Mouse (Mus musculus) stomach, embryonic 14.5 days (tissue): Measurements from ENCODE around the gene Tmem26. TPM values are rescaled to one million over a fixed set of nuclear protein-coding genes. Genes with fewer than 3 reads are reported as not detected.

Source experiments
- ATAC-seq: fragments of 200-750 bp; cut with Nextera tagmentation; 2 replicates; pipeline ENCODE4 v1.8.0; 2017; ENCODE audit warnings: low read depth, moderate TSS enrichment; ENCODE audit not compliant: insufficient number of reproducible peaks, insufficient read depth, low FRiP score
- H3K27ac ChIP-seq: fragments of 300-500 bp; sonication (generic); 2 replicates; pipeline ENCODE4 v1.5.1; 2014; ENCODE audit warnings: mild to moderate bottlenecking, low read length, moderate library complexity, mixed read lengths
- H3K27me3 ChIP-seq: fragments of 300-500 bp; sonication (generic); 2 replicates; pipeline ENCODE4 v1.6.1; 2014; ENCODE audit warnings: low read length, control low read depth, mixed read lengths; ENCODE audit not compliant: control insufficient read depth, insufficient read depth
- H3K36me3 ChIP-seq: fragments of 300-500 bp; sonication (generic); 2 replicates; pipeline ENCODE4 v1.6.1; 2014; ENCODE audit warnings: mild to moderate bottlenecking, control low read depth, low read length, moderate library complexity, mixed read lengths; ENCODE audit not compliant: control insufficient read depth, insufficient read depth
- H3K4me1 ChIP-seq: fragments of 300-500 bp; sonication (generic); 2 replicates; pipeline ENCODE4 v1.6.1; 2014; ENCODE audit warnings: low read length, control low read depth, mixed read lengths; ENCODE audit not compliant: control insufficient read depth, insufficient read depth
- H3K4me2 ChIP-seq: fragments of 300-500 bp; sonication (generic); replicated peaks from 2 replicates; pipeline ENCODE4 v1.6.1; 2014; ENCODE audit warnings: low read depth, low read length, control low read depth
- H3K4me3 ChIP-seq: fragments of 300-500 bp; sonication (generic); 2 replicates; pipeline ENCODE4 v1.5.1; 2014; ENCODE audit warnings: low read depth, low read length, control low read depth
- H3K9ac ChIP-seq: fragments of 300-500 bp; sonication (generic); replicated peaks from 2 replicates; pipeline ENCODE4 v1.6.1; 2014; ENCODE audit warnings: low read depth, mild to moderate bottlenecking, control low read depth, low read length, moderate library complexity, mixed read lengths
- H3K9me3 ChIP-seq: fragments of 300-500 bp; sonication (generic); 2 replicates; pipeline ENCODE4 v1.6.1; 2016; ENCODE audit warnings: low read depth, low read length, control low read depth; ENCODE audit not compliant: control insufficient read depth
- WGBS: fragments of 180-500 bp; shearing (Covaris S2); extraction: QIAGEN DNeasy Blood & Tissue Kit; methylation state at CpG from one replicate; pipeline ENCODE4 v1.1.7; 2014; 5-methylcytosine and 5-hydroxymethylcytosine counted together
- polyA plus RNA-seq: library from polyadenylated mRNA; unstranded; fragments of >200 nt; fragmentation: Nextera tagmentation; extraction: Ambion mirVana; gene quantifications from 2 replicates; pipeline ENCODE4 v1.2.1, GENCODE M21; 2014

The Tmem26 gene
- 19.1 and 21.5 TPM in 2 replicates for polyA plus RNA-seq

DNA sequence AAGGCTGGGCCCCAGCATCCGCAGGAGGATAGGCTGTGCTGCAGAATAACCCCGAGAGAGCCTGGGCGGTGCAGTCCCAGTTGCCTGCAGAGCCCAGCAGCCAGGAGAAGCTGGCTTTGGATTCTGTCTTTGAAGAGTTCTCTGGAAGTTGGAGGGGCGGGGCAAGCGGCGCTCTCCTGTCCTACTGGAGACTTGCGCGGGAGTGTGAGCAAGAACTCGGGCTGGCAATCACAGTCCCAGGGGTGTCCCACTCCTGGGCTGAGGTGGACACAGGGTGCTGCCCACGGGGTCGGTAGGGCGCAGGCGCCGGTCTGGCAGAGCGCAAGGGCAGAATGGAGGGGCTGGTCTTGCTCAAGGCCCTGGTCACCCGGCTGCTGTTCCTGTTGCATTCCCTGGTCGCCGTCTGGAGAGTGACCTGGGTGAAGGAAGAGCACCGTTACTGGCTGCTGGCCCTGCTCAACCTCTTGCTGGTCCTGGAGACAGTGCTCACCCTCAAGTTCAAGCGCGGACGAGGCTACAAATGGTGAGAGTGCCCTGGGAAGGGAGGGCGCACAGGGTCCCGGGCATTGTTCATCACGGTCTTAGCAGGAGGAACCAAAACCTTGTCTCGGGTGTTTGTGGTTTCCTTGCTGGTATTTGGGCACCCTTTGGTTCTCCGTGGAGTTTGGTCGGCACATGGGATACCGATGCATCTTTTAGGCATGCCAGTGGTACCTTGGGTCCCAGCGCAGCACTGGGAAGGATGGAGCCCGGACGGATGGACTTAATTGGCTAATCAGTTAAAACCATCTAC, at the start of gene Tmem26:
Gene Tmem26, plus strand, starts transcription at position 79 of the 793 bp plus-strand sequence.
- 2% methylated on average over 32 of the region's 32 CpGs for WGBS
- peak within 1 kb of the TSS; percentile 75 for H3K4me2 ChIP-seq
- peak within 1 kb of the TSS; percentile 49 for H3K9ac ChIP-seq
- ATAC-seq: peak; percentile 56; the same call in 1 of the 2 replicates
- H3K27me3 ChIP-seq: no peaks in the 10 kb centered on the region
- no peaks in the 10 kb centered on the region for H3K4me1 ChIP-seq
- H3K4me3 ChIP-seq: peak within 1 kb of the TSS; percentile 48
- H3K36me3 ChIP-seq: no peaks in the 10 kb centered on the region
- no peak within 1 kb of the TSS for H3K27ac ChIP-seq
- no peaks in the 10 kb centered on the region for H3K9me3 ChIP-seq

DNA sequence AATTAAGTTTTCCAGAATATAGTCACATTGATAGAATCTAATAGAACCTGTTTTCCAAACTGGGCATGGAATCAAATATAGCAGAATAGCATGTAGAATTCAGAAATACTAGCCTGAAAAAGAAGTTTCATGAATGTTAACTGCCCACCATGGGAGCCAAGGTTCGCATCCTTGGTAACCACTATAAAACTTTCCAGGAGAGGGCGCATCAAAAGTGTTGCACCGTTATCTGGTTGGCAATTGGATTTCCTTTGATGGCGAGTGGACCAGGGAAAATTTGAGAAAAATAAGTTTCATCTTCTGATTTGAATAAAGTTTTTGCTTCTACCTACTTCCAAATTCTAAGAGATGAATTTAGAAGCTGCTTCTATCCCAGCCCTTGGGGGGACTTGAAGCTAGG, 44.8 kb upstream of the Tmem26 start:
- Histone ChIP-seq H3K9me3 (no peaks in the 10 kb centered on the region), H3K4me1 (no peaks in the 10 kb centered on the region), H3K9ac (no peak overlapping the region), H3K27ac (no peak overlapping the region), H3K4me2 (no peak overlapping the region), H3K27me3 (no peaks in the 10 kb centered on the region), H3K36me3 (no peaks in the 10 kb centered on the region), H3K4me3 (no peak overlapping the region)
- no peak for ATAC-seq
- WGBS: 58% methylated on average over 4 of the region's 4 CpGs

DNA sequence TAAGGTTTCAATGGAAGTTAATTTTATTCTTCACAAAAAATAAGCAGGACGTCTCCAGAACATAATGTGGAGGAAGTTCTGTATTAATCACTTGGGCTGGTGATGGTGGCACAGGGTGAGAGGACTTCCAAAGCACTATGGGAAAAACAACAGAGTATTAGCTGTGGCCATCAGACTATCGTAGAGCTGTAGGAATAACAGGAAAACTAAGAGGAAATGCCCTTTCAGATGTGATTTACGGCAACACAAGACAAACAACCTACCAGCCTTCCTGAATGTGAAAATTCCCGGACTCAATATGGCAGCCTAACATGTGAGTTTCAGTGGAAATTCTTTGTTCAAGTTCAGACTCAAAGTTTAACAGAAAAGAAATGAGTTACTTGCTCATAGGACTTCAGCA, 42.2 kb upstream of the Tmem26 start:
- no peaks in the 10 kb centered on the region for H3K9me3 ChIP-seq
- WGBS: 71% methylated on average over 4 of the region's 4 CpGs

DNA sequence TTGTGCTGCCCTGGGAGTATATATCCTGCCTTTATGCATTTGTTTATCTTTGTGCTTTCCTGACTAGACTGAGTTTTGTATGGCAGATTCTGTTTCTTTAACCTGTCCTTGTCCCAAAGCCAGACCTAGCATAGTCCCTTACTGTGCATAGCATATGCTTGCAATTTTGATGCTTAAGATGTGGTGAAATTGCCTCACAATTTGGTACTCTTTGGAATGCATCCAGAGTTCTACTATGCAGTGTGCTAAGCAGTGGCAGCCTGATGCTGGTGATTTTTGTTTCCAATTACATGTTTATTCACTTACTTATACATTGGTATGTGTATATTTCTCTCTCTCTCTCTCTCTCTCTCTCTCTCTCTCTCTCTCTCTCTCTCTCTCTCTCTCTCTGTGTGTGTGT, 37.9 kb upstream of the Tmem26 start:
- Histone ChIP-seq H3K9me3 (no peaks in the 10 kb centered on the region), H3K36me3 (no peaks in the 10 kb centered on the region), H3K4me1 (no peaks in the 10 kb centered on the region), H3K27me3 (no peaks in the 10 kb centered on the region), H3K27ac (no peak overlapping the region), H3K9ac (no peak overlapping the region), H3K4me2 (no peak overlapping the region), H3K4me3 (no peak overlapping the region)
- no peak for ATAC-seq

More for the DNA sequence above, 42.2 kb upstream of the Tmem26 start:
- no peaks in the 10 kb centered on the region for H3K36me3 ChIP-seq
- no peak overlapping the region for H3K4me2 ChIP-seq
- no peak overlapping the region for H3K4me3 ChIP-seq
- H3K27me3 ChIP-seq: no peaks in the 10 kb centered on the region
- H3K9ac ChIP-seq: no peak overlapping the region
- no peak overlapping the region for H3K27ac ChIP-seq
- H3K4me1 ChIP-seq: no peaks in the 10 kb centered on the region
- ATAC-seq: no peak

DNA sequence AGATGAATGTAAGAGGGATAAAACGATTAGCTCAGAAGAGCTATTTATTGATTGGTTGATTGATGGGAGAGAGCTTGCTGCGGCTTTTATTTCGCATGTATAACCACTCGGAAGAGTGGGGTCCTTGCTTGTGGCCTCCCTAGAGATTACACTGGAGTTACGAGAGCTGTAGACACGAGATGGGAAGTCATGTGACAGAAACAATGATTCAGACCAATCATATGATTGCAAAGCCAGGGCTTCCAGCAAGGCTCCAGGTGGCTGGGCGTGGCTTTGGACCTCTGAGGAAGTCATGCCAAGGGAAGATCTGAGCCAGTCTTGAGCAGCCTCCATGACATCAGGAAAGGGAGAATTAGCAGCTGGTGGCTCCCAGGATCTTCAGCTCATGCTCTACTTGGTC, 32.3 kb upstream of the Tmem26 start:
- H3K36me3 ChIP-seq: no peaks in the 10 kb centered on the region
- no peak overlapping the region for H3K27ac ChIP-seq
- H3K4me3 ChIP-seq: no peak overlapping the region
- H3K9ac ChIP-seq: no peak overlapping the region
- no peak overlapping the region for H3K4me2 ChIP-seq
- H3K9me3 ChIP-seq: no peaks in the 10 kb centered on the region
- 60% methylated on average over 7 of the region's 7 CpGs for WGBS
- no peak for ATAC-seq
- 0 out of 2 replicates have a peak, but pooled peaks cover 5% of the 10 kb centered on the region for H3K4me1 ChIP-seq
- no peaks in the 10 kb centered on the region for H3K27me3 ChIP-seq

DNA sequence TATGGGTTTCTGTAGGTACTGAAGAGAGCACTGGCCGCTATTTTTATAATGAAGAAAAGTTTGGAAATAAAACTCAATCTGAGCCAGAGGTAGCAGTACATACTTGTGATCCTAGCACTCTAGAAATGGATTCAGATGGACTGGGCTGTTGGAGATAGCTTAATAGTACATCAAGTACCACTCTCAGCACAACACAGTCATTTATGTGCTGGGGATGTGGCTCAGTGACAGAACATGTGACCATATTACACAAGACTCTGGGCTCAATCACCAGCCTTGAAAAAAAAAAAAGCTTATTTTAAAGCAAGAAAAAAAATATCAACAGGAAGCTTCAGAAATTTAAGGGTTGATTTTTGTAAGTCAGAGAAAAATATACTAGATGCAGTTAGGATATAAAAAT, 31.0 kb upstream of the Tmem26 start:
- no peaks in the 10 kb centered on the region for H3K36me3 ChIP-seq
- ATAC-seq: no peak
- no peak overlapping the region for H3K9ac ChIP-seq
- no peak overlapping the region for H3K27ac ChIP-seq
- no peaks in the 10 kb centered on the region for H3K9me3 ChIP-seq
- WGBS: 94% methylated on average over 1 of the region's 1 CpGs
- H3K4me3 ChIP-seq: no peak overlapping the region
- no peaks in the 10 kb centered on the region for H3K27me3 ChIP-seq
- 0 out of 2 replicates have a peak, but pooled peaks cover 5% of the 10 kb centered on the region for H3K4me1 ChIP-seq
- H3K4me2 ChIP-seq: no peak overlapping the region

DNA sequence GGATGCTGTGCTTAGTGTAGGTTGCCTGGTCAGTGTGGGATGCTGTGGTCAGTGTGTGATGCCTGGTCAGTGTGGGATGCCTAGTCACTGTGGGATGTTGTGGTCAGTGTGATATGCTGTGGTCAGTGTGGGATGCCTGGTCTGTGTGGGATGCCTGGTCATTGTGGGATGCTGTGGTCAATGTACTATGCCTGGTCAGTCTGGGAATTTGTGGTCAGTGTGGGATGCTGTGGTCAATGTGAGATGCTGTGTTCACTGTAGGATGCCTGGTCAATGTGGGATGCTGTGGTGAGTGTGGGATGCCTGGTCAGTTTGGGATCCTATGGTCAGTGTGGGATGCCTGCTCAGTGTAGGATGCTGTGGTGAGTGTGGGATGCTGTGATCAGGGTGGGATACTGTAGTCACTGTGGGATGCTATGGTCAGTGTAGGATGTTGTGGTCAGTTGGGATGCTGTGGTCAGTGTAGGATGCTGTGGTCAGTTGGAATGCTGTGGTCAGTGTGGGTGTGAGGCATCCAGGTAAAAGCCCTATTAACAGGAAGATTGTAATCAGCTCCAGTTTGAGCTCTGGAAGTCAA, 27.6 kb upstream of the Tmem26 start:
- Histone ChIP-seq H3K4me2 (no peak overlapping the region), H3K9ac (no peak overlapping the region), H3K4me1 (0 out of 2 replicates have a peak, but pooled peaks cover 5% of the 10 kb centered on the region), H3K27ac (no peak overlapping the region), H3K4me3 (no peak overlapping the region), H3K9me3 (no peaks in the 10 kb centered on the region), H3K27me3 (no peaks in the 10 kb centered on the region), H3K36me3 (no peaks in the 10 kb centered on the region)
- no peak for ATAC-seq

DNA sequence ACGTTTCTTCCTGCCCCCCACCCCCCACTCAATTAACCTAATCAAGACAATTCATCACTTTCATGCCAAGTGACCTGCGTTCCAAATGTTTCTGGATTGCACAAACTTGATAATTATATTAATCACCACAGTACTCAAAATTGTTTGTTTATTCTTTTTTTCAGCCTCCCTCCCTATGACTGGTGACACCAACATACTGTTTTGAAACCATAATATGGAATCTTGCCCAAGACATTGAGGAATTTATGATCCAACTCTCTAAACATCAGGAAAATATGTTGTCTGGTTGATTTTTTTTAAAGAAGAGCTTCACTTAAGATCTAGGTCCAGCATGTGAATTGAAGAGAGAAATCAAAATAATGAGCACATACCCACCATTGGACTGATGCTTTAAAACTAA, 19.2 kb upstream of the Tmem26 start:
- 62% methylated on average over 2 of the region's 2 CpGs for WGBS
- H3K9me3 ChIP-seq: peaks cover 8% of the 10 kb centered on the region; the same call in 1 of the 2 replicates
- no peak overlapping the region for H3K27ac ChIP-seq
- H3K4me1 ChIP-seq: no peaks in the 10 kb centered on the region
- H3K4me3 ChIP-seq: no peak overlapping the region
- H3K9ac ChIP-seq: no peak overlapping the region
- ATAC-seq: no peak
- no peak overlapping the region for H3K4me2 ChIP-seq
- H3K36me3 ChIP-seq: no peaks in the 10 kb centered on the region
- H3K27me3 ChIP-seq: no peaks in the 10 kb centered on the region
